Mouse (Mus musculus) thymus, adult 2 months (tissue): ENCODE results near the gene Gm20696.

Experiments used
- CTCF ChIP-seq: fragments of 200-500 bp; IDR thresholded peaks from 2 replicates; pipeline ENCODE4 v1.5.1; 2012; ENCODE audit warnings: mild to moderate bottlenecking, control low read depth, low read length, moderate library complexity, borderline replicate concordance; ENCODE audit not compliant: control insufficient read depth, poor library complexity, insufficient read depth; ENCODE audit errors: extremely low read depth
- POLR2A ChIP-seq: fragments of 200-500 bp; IDR thresholded peaks from 2 replicates; pipeline ENCODE4 v1.6.1; 2012; ENCODE audit warnings: mild to moderate bottlenecking, low read length, control low read depth, moderate library complexity; ENCODE audit not compliant: control insufficient read depth, poor library complexity, insufficient read depth; ENCODE audit errors: extremely low read depth

DNA sequence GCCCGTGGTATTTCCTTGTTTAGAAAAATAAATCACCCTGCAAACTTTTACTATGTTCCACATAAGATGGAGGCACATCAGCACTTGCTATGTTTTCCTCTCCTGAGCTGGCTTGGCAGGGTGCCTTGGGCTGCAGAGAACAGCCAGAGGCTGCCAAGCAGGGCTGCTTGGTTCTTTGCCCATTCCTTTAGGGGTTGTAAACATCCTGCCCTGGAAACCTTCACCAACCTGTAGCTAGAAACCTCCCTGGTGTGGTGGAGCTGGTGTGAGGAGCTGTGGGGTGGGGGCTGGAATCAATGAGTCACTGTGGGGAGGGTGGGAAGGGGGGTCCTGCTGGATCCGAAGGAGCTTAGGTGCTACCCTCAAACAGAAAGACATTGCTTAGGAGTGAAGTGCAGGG is 61.8 kb downstream of the Gm20696 start:
- TF ChIP-seq CTCF = no peak
- no peak for TF ChIP-seq POLR2A
